Mouse (Mus musculus) limb, embryonic 15.5 days (tissue): ENCODE measurements around the gene Papss1. TPM values are rescaled to one million over a fixed set of nuclear protein-coding genes. Genes with fewer than 3 reads are reported as not detected.

Source experiments
- ATAC-seq: fragments of 200-750 bp; cut with Nextera tagmentation; 2 replicates; pipeline ENCODE4 v1.8.0; 2017; ENCODE audit warnings: low read depth, moderate TSS enrichment; ENCODE audit not compliant: insufficient number of reproducible peaks, low FRiP score, low TSS enrichment
- H3K27ac ChIP-seq: fragments of 300-500 bp; sonication (generic); 2 replicates; pipeline ENCODE4 v1.5.1; 2015; ENCODE audit warnings: moderate library complexity, mild to moderate bottlenecking, inconsistent platforms
- H3K27me3 ChIP-seq: fragments of 300-500 bp; sonication (generic); 2 replicates; pipeline ENCODE4 v1.6.1; 2015; ENCODE audit warnings: inconsistent platforms
- H3K36me3 ChIP-seq: fragments of 300-500 bp; sonication (generic); 2 replicates; pipeline ENCODE4 v1.6.1; 2015; ENCODE audit warnings: inconsistent platforms
- H3K4me1 ChIP-seq: fragments of 300-500 bp; sonication (generic); 2 replicates; pipeline ENCODE4 v1.6.1; 2015; ENCODE audit warnings: inconsistent platforms
- H3K4me2 ChIP-seq: fragments of 300-500 bp; sonication (generic); 2 replicates; pipeline ENCODE4 v1.6.1; 2015; ENCODE audit warnings: mild to moderate bottlenecking, inconsistent platforms
- H3K4me3 ChIP-seq: fragments of 300-500 bp; sonication (generic); 2 replicates; pipeline ENCODE4 v1.5.1; 2015; ENCODE audit warnings: mild to moderate bottlenecking, inconsistent platforms
- H3K9ac ChIP-seq: fragments of 300-500 bp; sonication (generic); 2 replicates; pipeline ENCODE4 v1.6.1; 2015; ENCODE audit warnings: inconsistent platforms
- H3K9me3 ChIP-seq: fragments of 300-500 bp; sonication (generic); 2 replicates; pipeline ENCODE4 v1.6.1; 2016; ENCODE audit warnings: inconsistent platforms
- WGBS: fragments of 180-500 bp; shearing (Covaris S2); methylation state at CpG from one replicate; pipeline ENCODE4 v1.1.7; 2015; 5-methylcytosine and 5-hydroxymethylcytosine counted together
- polyA plus RNA-seq: library from polyadenylated mRNA; unstranded; fragments of >200 nt; fragmentation: Nextera tagmentation; extraction: Ambion mirVana; gene quantifications from 2 replicates; pipeline ENCODE4 v1.2.1, GENCODE M21; 2015

Papss1 gene
- polyA plus RNA-seq, 1 experiment from 2014 or later: 132 TPM

- Histone ChIP-seq H3K27me3 (no peaks in the 10 kb centered on the region), H3K4me1 (peaks cover 12% of the 10 kb centered on the region), H3K27ac (0 out of 2 replicates have a peak overlapping the region, but pooled peaks have one; percentile 24), H3K4me3 (no peak overlapping the region), H3K36me3 (no peaks in the 10 kb centered on the region), H3K9me3 (no peaks in the 10 kb centered on the region), H3K4me2 (no peak overlapping the region), H3K9ac (no peak overlapping the region)
- 80% methylated on average over 3 of the region's 3 CpGs for WGBS
- no peak for ATAC-seq
These were observed 126.6 kb downstream of the Papss1 start for GRCm38 (mm10) chr3:131691202-131691601.

Other genes starting within 250 kb of the Papss1 start
- gene Sgms2, start 73.4 kb upstream of the Papss1 start, polyA plus RNA-seq: 22.3 and 24.3 TPM in 2 replicates